8 mouse cellular contexts compared by ENCODE assay signal in the genomic region with DNA sequence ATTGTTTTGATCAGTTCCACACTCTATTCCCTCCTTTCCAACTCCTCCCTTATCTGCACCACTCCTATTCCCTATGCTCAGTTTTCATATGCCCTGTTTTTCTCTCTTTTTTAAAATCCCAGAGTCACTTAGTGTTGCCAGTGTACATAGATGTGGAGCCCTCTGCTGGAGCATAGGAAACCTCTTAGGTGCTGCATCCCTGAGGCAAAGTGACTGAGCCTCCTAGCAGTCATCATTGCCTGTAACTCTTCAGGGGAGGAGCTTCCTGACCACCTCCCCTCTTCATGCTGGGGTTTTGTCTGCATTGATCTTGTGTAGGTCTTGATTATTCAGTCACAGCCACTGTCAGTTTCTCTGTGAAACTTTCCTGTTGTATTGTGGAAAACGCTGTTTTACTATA. TPM values are rescaled to one million over a fixed set of nuclear protein-coding genes. Genes with fewer than 3 reads are reported as not detected.
DNase-seq lines count a peak whose midpoint lies in the region; ATAC-seq and TF ChIP-seq lines count a peak whose summit lies in the region.
"Had no signal": no experiment of that assay in that cellular context is flagged by ENCODE, and none has a peak within 500 bp of the region (broad histone marks: within the 10 kb centered on the region; RNA-seq: fewer than 3 reads in every experiment).

No protein-coding gene starts in this region.

- no peak for ATAC-seq in midbrain, embryonic 14.5 days (ENCODE audit: low FRiP score, low TSS enrichment)
- peak; percentile 82 for ATAC-seq in hematopoietic stem cell, adult 5-6 weeks (replicated peaks in 1 of 2; ENCODE audit: insufficient read depth in 1 of 2, low FRiP score in 2 of 2, low TSS enrichment in 1 of 2, low read depth in 1 of 2, poor library complexity in 2 of 2, severe bottlenecking in 2 of 2)
- peak; percentile 64 for ATAC-seq in liver, postnatal 0 days

- no peak overlapping the region for H3K4me3 ChIP-seq in midbrain, embryonic 14.5 days (replicated peaks; ENCODE audit: low read depth, low read length)
- H3K4me3 ChIP-seq in midbrain, embryonic 10.5 days, result no peak overlapping the region
- H3K4me3 ChIP-seq in liver, postnatal 0 days (ENCODE audit: low read depth, low read length), result no peak overlapping the region
- H3K4me3 ChIP-seq: neural tube, embryonic 13.5 days had no signal

- no peaks in the 10 kb centered on the region for H3K9me3 ChIP-seq in midbrain, embryonic 14.5 days (ENCODE audit: control insufficient read depth, low read length)
- H3K9me3 ChIP-seq in midbrain, embryonic 10.5 days (replicated peaks), result no peaks in the 10 kb centered on the region
- no peaks in the 10 kb centered on the region for H3K9me3 ChIP-seq in liver, postnatal 0 days (ENCODE audit: low read length)
- H3K9me3 ChIP-seq: neural tube, embryonic 13.5 days had no signal

- H3K36me3 ChIP-seq in midbrain, embryonic 14.5 days (ENCODE audit: control insufficient read depth, insufficient read depth, low read length), result 0 out of 2 replicates have a peak, but pooled peaks cover 4% of the 10 kb centered on the region
- H3K36me3 ChIP-seq in midbrain, embryonic 10.5 days, result peaks cover 8% of the 10 kb centered on the region; the same call in 1 of the 2 replicates
- H3K36me3 ChIP-seq in liver, postnatal 0 days (replicated peaks; ENCODE audit: insufficient read depth, low read length), result peaks cover 7% of the 10 kb centered on the region

- no peaks in the 10 kb centered on the region for H3K4me1 ChIP-seq in midbrain, embryonic 14.5 days (ENCODE audit: control insufficient read depth, insufficient read depth, low read length)
- H3K4me1 ChIP-seq in midbrain, embryonic 10.5 days, result no peaks in the 10 kb centered on the region
- H3K4me1 ChIP-seq in liver, postnatal 0 days (ENCODE audit: insufficient read depth), result 0 out of 2 replicates have a peak, but pooled peaks cover under 1% of the 10 kb centered on the region
- H3K4me1 ChIP-seq: neural tube, embryonic 13.5 days had no signal

- peak; percentile 44 for DNase-seq in midbrain, embryonic 14.5 days
- no peak for DNase-seq in midbrain, embryonic 10.5 days (ENCODE audit: low spot score)
- peak; percentile 69 for DNase-seq in NIH3T3 (ENCODE audit: low read depth)
- peak; percentile 48 to 51 for DNase-seq in cerebellum, postnatal 10 days
- DNase-seq in liver, postnatal 0 days, result peak; percentile 19
- DNase-seq in thymus, postnatal 25 days, result peak; percentile 55

- WGBS in midbrain, embryonic 14.5 days, result 71% methylated on average over 1 of the region's 1 CpGs
- 77% methylated on average over 1 of the region's 1 CpGs for WGBS in midbrain, embryonic 10.5 days
- 69% methylated on average over 1 of the region's 1 CpGs for WGBS in liver, postnatal 0 days (ENCODE audit: insufficient replicate concordance)

- H3K4me2 ChIP-seq in midbrain, embryonic 14.5 days (ENCODE audit: low read length), result no peak overlapping the region
- no peak overlapping the region for H3K4me2 ChIP-seq in liver, postnatal 0 days (ENCODE audit: low read depth, low read length)
- H3K4me2 ChIP-seq: neural tube, embryonic 13.5 days had no signal

- TF ChIP-seq EP300 in liver, postnatal 0 days (IDR thresholded peaks at IDR 0.05; ENCODE audit: low read depth), result no peak

- TF ChIP-seq CTCF in liver, postnatal 0 days (IDR thresholded peaks at IDR 0.05; ENCODE audit: low read depth), result peak; percentile 69

- no peaks in the 10 kb centered on the region for H3K27me3 ChIP-seq in midbrain, embryonic 14.5 days (ENCODE audit: control insufficient read depth, insufficient read depth, low read length)
- no peaks in the 10 kb centered on the region for H3K27me3 ChIP-seq in midbrain, embryonic 10.5 days (ENCODE audit: low read depth, poor library complexity, severe bottlenecking)
- no peaks in the 10 kb centered on the region for H3K27me3 ChIP-seq in liver, postnatal 0 days (ENCODE audit: insufficient read depth, low read length)
- H3K27me3 ChIP-seq: neural tube, embryonic 13.5 days had no signal

- no peak overlapping the region for H3K9ac ChIP-seq in midbrain, embryonic 14.5 days (replicated peaks; ENCODE audit: low read length)
- H3K9ac ChIP-seq in liver, postnatal 0 days (replicated peaks), result no peak overlapping the region
- H3K9ac ChIP-seq: neural tube, embryonic 13.5 days had no signal

- H3K27ac ChIP-seq in midbrain, embryonic 14.5 days (replicated peaks; ENCODE audit: low read depth, low read length), result no peak overlapping the region
- H3K27ac ChIP-seq in midbrain, embryonic 10.5 days (replicated peaks), result no peak overlapping the region
- no peak overlapping the region for H3K27ac ChIP-seq in liver, postnatal 0 days (ENCODE audit: low read depth)
- H3K27ac ChIP-seq: neural tube, embryonic 13.5 days had no signal

RNA-seq across cellular contexts. Expression of a gene that starts 22.7 kb away (rescaled TPM):
- polyA plus RNA-seq in midbrain, embryonic 14.5 days (2014; fragmentation: Nextera tagmentation; extraction: Ambion mirVana), result 6.4 and 8.8 TPM in 2 replicates
- polyA plus RNA-seq in midbrain, embryonic 10.5 days (2016; fragmentation: Nextera tagmentation; extraction: Ambion mirVana), result 1.9 and 3.3 TPM in 2 replicates
- 38.0 and 82.2 TPM in 2 replicates for total RNA-seq in hematopoietic stem cell, adult 5-6 weeks (2017)
- 3.1 and 5.6 TPM in 2 replicates for polyA plus RNA-seq in liver, postnatal 0 days (2015; fragmentation: Nextera tagmentation; extraction: Ambion mirVana)
